Mouse (Mus musculus) brain, embryonic 14.5 days (tissue): ENCODE measurements around the gene Baiap3.
"Not testable (repeated sequence)": the region's sequence is repeated elsewhere in the genome, so short reads cannot be mapped to it uniquely, and the experiment has no call there.

Experiments
- CTCF ChIP-seq: fragments of 200-500 bp; IDR thresholded peaks from 2 replicates; pipeline ENCODE4 v1.5.1; 2012; ENCODE audit warnings: inconsistent platforms, mild to moderate bottlenecking, moderate library complexity, borderline replicate concordance; ENCODE audit not compliant: insufficient read depth, insufficient read length; ENCODE audit errors: extremely low read depth
- POLR2A ChIP-seq: fragments of 200-500 bp; IDR thresholded peaks from 2 replicates; pipeline ENCODE4 v1.6.1; 2012; ENCODE audit warnings: mild to moderate bottlenecking, inconsistent platforms, borderline replicate concordance; ENCODE audit not compliant: poor library complexity, insufficient read depth, insufficient read length, severe bottlenecking; ENCODE audit errors: extremely low read depth

GRCm38 (mm10) chr17:25230014-25230655 is 26.0 kb downstream of the Baiap3 start:
- not testable (repeated sequence) for TF ChIP-seq POLR2A, CTCF
